Mouse (Mus musculus): ENCODE measurements around the gene Sbf2. TPM values are rescaled to one million over a fixed set of nuclear protein-coding genes. Genes with fewer than 3 reads are reported as not detected.
"Not testable (repeated sequence)": the region's sequence is repeated elsewhere in the genome, so short reads cannot be mapped to it uniquely, and the experiment has no call there.

Sbf2 gene
- polyA plus RNA-seq, 1 experiment from 2014 or later = 35.4 TPM

- 75% methylated on average over 1 of the region's 1 CpGs for WGBS (ENCODE audit: insufficient replicate concordance)
- Histone ChIP-seq H3K36me3 (ENCODE audit: control insufficient read depth, insufficient read depth, low read length) (0 out of 2 replicates have a peak, but pooled peaks cover 3% of the 10 kb centered on the region), H3K27ac (ENCODE audit: low read depth, low read length) (no peak overlapping the region), H3K4me3 (ENCODE audit: low read depth, low read length) (no peak overlapping the region), H3K27me3 (ENCODE audit: control insufficient read depth, insufficient read depth, low read length) (no peaks in the 10 kb centered on the region), H3K9me3 (replicated peaks; ENCODE audit: control insufficient read depth, low read length) (no peaks in the 10 kb centered on the region), H3K4me1 (ENCODE audit: control insufficient read depth, insufficient read depth, low read length) (peaks cover 8% of the 10 kb centered on the region; the same call in 1 of the 2 replicates), H3K9ac (ENCODE audit: low read depth, low read length) (no peak overlapping the region), H3K4me2 (no peak overlapping the region)
- ATAC-seq (replicated peaks; ENCODE audit: insufficient number of reproducible peaks, low FRiP score, low TSS enrichment) = no peak
Observed at GRCm38 (mm10) chr7:110561647-110562046, 53.1 kb downstream of the Sbf2 start.

- Histone ChIP-seq H3K9me3 (replicated peaks; ENCODE audit: control insufficient read depth, low read length) (no peaks in the 10 kb centered on the region), H3K4me1 (ENCODE audit: control insufficient read depth, insufficient read depth, low read length) (peaks cover 6% of the 10 kb centered on the region; the same call in 1 of the 2 replicates), H3K4me3 (ENCODE audit: low read depth, low read length) (no peak overlapping the region), H3K36me3 (ENCODE audit: control insufficient read depth, insufficient read depth, low read length) (0 out of 2 replicates have a peak, but pooled peaks cover 3% of the 10 kb centered on the region), H3K4me2 (no peak overlapping the region), H3K9ac (ENCODE audit: low read depth, low read length) (no peak overlapping the region), H3K27me3 (ENCODE audit: control insufficient read depth, insufficient read depth, low read length) (no peaks in the 10 kb centered on the region), H3K27ac (ENCODE audit: low read depth, low read length) (no peak overlapping the region)
- ATAC-seq (replicated peaks; ENCODE audit: insufficient number of reproducible peaks, low FRiP score, low TSS enrichment) = no peak
Observed at GRCm38 (mm10) chr7:110557001-110557400, 57.7 kb downstream of the Sbf2 start.

- Histone ChIP-seq H3K36me3 (ENCODE audit: control insufficient read depth, insufficient read depth, low read length) (0 out of 2 replicates have a peak, but pooled peaks cover 3% of the 10 kb centered on the region), H3K27ac (ENCODE audit: low read depth, low read length) (no peak overlapping the region), H3K4me3 (ENCODE audit: low read depth, low read length) (no peak overlapping the region), H3K27me3 (ENCODE audit: control insufficient read depth, insufficient read depth, low read length) (no peaks in the 10 kb centered on the region), H3K4me1 (ENCODE audit: control insufficient read depth, insufficient read depth, low read length) (peaks cover 6% of the 10 kb centered on the region; the same call in 1 of the 2 replicates), H3K4me2 (no peak overlapping the region), H3K9me3 (replicated peaks; ENCODE audit: control insufficient read depth, low read length) (no peaks in the 10 kb centered on the region), H3K9ac (ENCODE audit: low read depth, low read length) (no peak overlapping the region)
- ATAC-seq (replicated peaks; ENCODE audit: insufficient number of reproducible peaks, low FRiP score, low TSS enrichment) = no peak
Observed at GRCm38 (mm10) chr7:110556221-110556620, 58.5 kb downstream of the Sbf2 start.

- H3K9ac ChIP-seq (ENCODE audit: low read depth, low read length) = no peak overlapping the region
- no peak overlapping the region for H3K27ac ChIP-seq (ENCODE audit: low read depth, low read length)
- 71% methylated on average over 1 of the region's 1 CpGs for WGBS (ENCODE audit: insufficient replicate concordance)
- H3K4me2 ChIP-seq = no peak overlapping the region
- no peak overlapping the region for H3K4me3 ChIP-seq (ENCODE audit: low read depth, low read length)
- 0 out of 2 replicates have a peak, but pooled peaks cover 3% of the 10 kb centered on the region for H3K36me3 ChIP-seq (ENCODE audit: control insufficient read depth, insufficient read depth, low read length)
- H3K9me3 ChIP-seq (replicated peaks; ENCODE audit: control insufficient read depth, low read length) = no peaks in the 10 kb centered on the region
- peaks cover 6% of the 10 kb centered on the region; the same call in 1 of the 2 replicates for H3K4me1 ChIP-seq (ENCODE audit: control insufficient read depth, insufficient read depth, low read length)
- no peaks in the 10 kb centered on the region for H3K27me3 ChIP-seq (ENCODE audit: control insufficient read depth, insufficient read depth, low read length)
- ATAC-seq (replicated peaks; ENCODE audit: insufficient number of reproducible peaks, low FRiP score, low TSS enrichment) = no peak
Observed at GRCm38 (mm10) chr7:110555260-110555659, 59.5 kb downstream of the Sbf2 start.

GRCm38 (mm10) chr7:110548268-110548667 is 66.5 kb downstream of the Sbf2 start:
- Histone ChIP-seq H3K36me3 (ENCODE audit: control insufficient read depth, insufficient read depth, low read length) (no peaks in the 10 kb centered on the region), H3K27ac (ENCODE audit: low read depth, low read length) (no peak overlapping the region), H3K4me3 (ENCODE audit: low read depth, low read length) (no peak overlapping the region), H3K9ac (ENCODE audit: low read depth, low read length) (no peak overlapping the region), H3K27me3 (ENCODE audit: control insufficient read depth, insufficient read depth, low read length) (no peaks in the 10 kb centered on the region), H3K9me3 (replicated peaks; ENCODE audit: control insufficient read depth, low read length) (no peaks in the 10 kb centered on the region), H3K4me1 (ENCODE audit: control insufficient read depth, insufficient read depth, low read length) (no peaks in the 10 kb centered on the region), H3K4me2 (no peak overlapping the region)
- 61% methylated on average over 1 of the region's 1 CpGs for WGBS (ENCODE audit: insufficient replicate concordance)
- no peak for ATAC-seq (replicated peaks; ENCODE audit: insufficient number of reproducible peaks, low FRiP score, low TSS enrichment)

- no peaks in the 10 kb centered on the region for H3K9me3 ChIP-seq (replicated peaks; ENCODE audit: control insufficient read depth, low read length)
- no peak for ATAC-seq (replicated peaks; ENCODE audit: insufficient number of reproducible peaks, low FRiP score, low TSS enrichment)
- H3K27ac ChIP-seq (ENCODE audit: low read depth, low read length) = no peak overlapping the region
- no peaks in the 10 kb centered on the region for H3K27me3 ChIP-seq (ENCODE audit: control insufficient read depth, insufficient read depth, low read length)
- no peak overlapping the region for H3K4me2 ChIP-seq
- no peak overlapping the region for H3K4me3 ChIP-seq (ENCODE audit: low read depth, low read length)
- no peaks in the 10 kb centered on the region for H3K36me3 ChIP-seq (ENCODE audit: control insufficient read depth, insufficient read depth, low read length)
- H3K9ac ChIP-seq (ENCODE audit: low read depth, low read length) = no peak overlapping the region
- 77% methylated on average over 6 of the region's 6 CpGs for WGBS (ENCODE audit: insufficient replicate concordance)
- H3K4me1 ChIP-seq (ENCODE audit: control insufficient read depth, insufficient read depth, low read length) = no peaks in the 10 kb centered on the region
Observed at GRCm38 (mm10) chr7:110543341-110543740, 71.4 kb downstream of the Sbf2 start.

GRCm38 (mm10) chr7:110539266-110539665 is 75.5 kb downstream of the Sbf2 start:
- no peak overlapping the region for H3K27ac ChIP-seq (ENCODE audit: low read depth, low read length)
- no peak overlapping the region for H3K4me3 ChIP-seq (ENCODE audit: low read depth, low read length)
- 56% methylated on average over 2 of the region's 2 CpGs for WGBS (ENCODE audit: insufficient replicate concordance)
- H3K36me3 ChIP-seq (ENCODE audit: control insufficient read depth, insufficient read depth, low read length) = no peaks in the 10 kb centered on the region
- H3K27me3 ChIP-seq (ENCODE audit: control insufficient read depth, insufficient read depth, low read length) = no peaks in the 10 kb centered on the region
- H3K4me1 ChIP-seq (ENCODE audit: control insufficient read depth, insufficient read depth, low read length) = no peaks in the 10 kb centered on the region
- H3K9ac ChIP-seq (ENCODE audit: low read depth, low read length) = no peak overlapping the region
- ATAC-seq (replicated peaks; ENCODE audit: insufficient number of reproducible peaks, low FRiP score, low TSS enrichment) = no peak
- no peaks in the 10 kb centered on the region for H3K9me3 ChIP-seq (replicated peaks; ENCODE audit: control insufficient read depth, low read length)
- no peak overlapping the region for H3K4me2 ChIP-seq

GRCm38 (mm10) chr7:110530295-110530694 is 84.4 kb downstream of the Sbf2 start:
- H3K4me2 ChIP-seq; H3K9me3 ChIP-seq (replicated peaks; ENCODE audit: control insufficient read depth, low read length); H3K36me3 ChIP-seq (ENCODE audit: control insufficient read depth, insufficient read depth, low read length); ATAC-seq (replicated peaks; ENCODE audit: insufficient number of reproducible peaks, low FRiP score, low TSS enrichment); H3K4me1 ChIP-seq (ENCODE audit: control insufficient read depth, insufficient read depth, low read length); H3K27me3 ChIP-seq (ENCODE audit: control insufficient read depth, insufficient read depth, low read length); H3K4me3 ChIP-seq (ENCODE audit: low read depth, low read length); H3K9ac ChIP-seq (ENCODE audit: low read depth, low read length); H3K27ac ChIP-seq (ENCODE audit: low read depth, low read length): not testable (repeated sequence)

- H3K36me3 ChIP-seq (ENCODE audit: control insufficient read depth, insufficient read depth, low read length) = no peaks in the 10 kb centered on the region
- no peak for ATAC-seq (replicated peaks; ENCODE audit: insufficient number of reproducible peaks, low FRiP score, low TSS enrichment)
- H3K27ac ChIP-seq (ENCODE audit: low read depth, low read length) = no peak overlapping the region
- no peak overlapping the region for H3K4me2 ChIP-seq
- 0 out of 2 replicates have a peak, but pooled peaks cover 3% of the 10 kb centered on the region for H3K4me1 ChIP-seq (ENCODE audit: control insufficient read depth, insufficient read depth, low read length)
- no peaks in the 10 kb centered on the region for H3K9me3 ChIP-seq (replicated peaks; ENCODE audit: control insufficient read depth, low read length)
- 64% methylated on average over 1 of the region's 1 CpGs for WGBS (ENCODE audit: insufficient replicate concordance)
- H3K27me3 ChIP-seq (ENCODE audit: control insufficient read depth, insufficient read depth, low read length) = no peaks in the 10 kb centered on the region
- H3K4me3 ChIP-seq (ENCODE audit: low read depth, low read length) = no peak overlapping the region
- H3K9ac ChIP-seq (ENCODE audit: low read depth, low read length) = no peak overlapping the region
Observed at GRCm38 (mm10) chr7:110525090-110525775, 89.5 kb downstream of the Sbf2 start.

All from heart, embryonic 11.5 days (tissue).